Mouse (Mus musculus) lung, embryonic 15.5 days (tissue): ENCODE measurements around the gene Ift22. TPM values are rescaled to one million over a fixed set of nuclear protein-coding genes. Genes with fewer than 3 reads are reported as not detected.

Experiments used
- ATAC-seq: fragments of 200-750 bp; cut with Nextera tagmentation; 2 replicates; pipeline ENCODE4 v1.8.0; 2017; ENCODE audit warnings: moderate number of reproducible peaks, borderline replicate concordance; ENCODE audit not compliant: low FRiP score, low TSS enrichment; ENCODE audit errors: extremely low read depth
- H3K27ac ChIP-seq: fragments of 300-500 bp; sonication (generic); 2 replicates; pipeline ENCODE4 v1.5.1; 2015; ENCODE audit warnings: moderate library complexity, mild to moderate bottlenecking, inconsistent platforms
- H3K27me3 ChIP-seq: fragments of 300-500 bp; sonication (generic); 2 replicates; pipeline ENCODE4 v1.6.1; 2015; ENCODE audit warnings: inconsistent platforms
- H3K36me3 ChIP-seq: fragments of 300-500 bp; sonication (generic); 2 replicates; pipeline ENCODE4 v1.6.1; 2015; ENCODE audit warnings: inconsistent platforms
- H3K4me1 ChIP-seq: fragments of 300-500 bp; sonication (generic); 2 replicates; pipeline ENCODE4 v1.6.1; 2015; ENCODE audit warnings: inconsistent platforms
- H3K4me2 ChIP-seq: fragments of 300-500 bp; sonication (generic); 2 replicates; pipeline ENCODE4 v1.6.1; 2015; ENCODE audit warnings: inconsistent platforms, mild to moderate bottlenecking, moderate library complexity
- H3K4me3 ChIP-seq: fragments of 300-500 bp; sonication (generic); 2 replicates; pipeline ENCODE4 v1.5.1; 2015; ENCODE audit warnings: mild to moderate bottlenecking, inconsistent platforms
- H3K9ac ChIP-seq: fragments of 300-500 bp; sonication (generic); 2 replicates; pipeline ENCODE4 v1.6.1; 2015; ENCODE audit warnings: inconsistent platforms
- H3K9me3 ChIP-seq: fragments of 300-500 bp; sonication (generic); 2 replicates; pipeline ENCODE4 v1.6.1; 2016; ENCODE audit warnings: inconsistent platforms
- WGBS: fragments of 180-500 bp; shearing (Covaris S2); methylation state at CpG from one replicate; pipeline ENCODE4 v1.1.7; 2015; 5-methylcytosine and 5-hydroxymethylcytosine counted together
- polyA plus RNA-seq: library from polyadenylated mRNA; unstranded; fragments of >200 nt; fragmentation: Nextera tagmentation; extraction: Ambion mirVana; gene quantifications from 2 replicates; pipeline ENCODE4 v1.2.1, GENCODE M21; 2015

The Ift22 gene
- polyA plus RNA-seq, result 84.6 and 87.1 TPM in 2 replicates

- H3K27ac ChIP-seq, result no peak within 1 kb of the TSS
- 0 out of 2 replicates have a peak, but pooled peaks cover 10% of the 10 kb centered on the region for H3K4me1 ChIP-seq
- no peaks in the 10 kb centered on the region for H3K9me3 ChIP-seq
- ATAC-seq, result peak; percentile 92
- H3K27me3 ChIP-seq, result no peaks in the 10 kb centered on the region
- peak within 1 kb of the TSS; percentile 82 for H3K4me3 ChIP-seq
- peak within 1 kb of the TSS; percentile 74 for H3K4me2 ChIP-seq
- 7% methylated on average over 32 of the region's 32 CpGs for WGBS
- H3K36me3 ChIP-seq, result peaks cover 17% of the 10 kb centered on the region; the same call in 1 of the 2 replicates
- peak within 1 kb of the TSS; percentile 70 for H3K9ac ChIP-seq
Observed at GRCm38 (mm10) chr5:136907991-136908857, at the start of gene Ift22. Gene Ift22, plus strand, starts transcription at chr5:136908150.

DNA sequence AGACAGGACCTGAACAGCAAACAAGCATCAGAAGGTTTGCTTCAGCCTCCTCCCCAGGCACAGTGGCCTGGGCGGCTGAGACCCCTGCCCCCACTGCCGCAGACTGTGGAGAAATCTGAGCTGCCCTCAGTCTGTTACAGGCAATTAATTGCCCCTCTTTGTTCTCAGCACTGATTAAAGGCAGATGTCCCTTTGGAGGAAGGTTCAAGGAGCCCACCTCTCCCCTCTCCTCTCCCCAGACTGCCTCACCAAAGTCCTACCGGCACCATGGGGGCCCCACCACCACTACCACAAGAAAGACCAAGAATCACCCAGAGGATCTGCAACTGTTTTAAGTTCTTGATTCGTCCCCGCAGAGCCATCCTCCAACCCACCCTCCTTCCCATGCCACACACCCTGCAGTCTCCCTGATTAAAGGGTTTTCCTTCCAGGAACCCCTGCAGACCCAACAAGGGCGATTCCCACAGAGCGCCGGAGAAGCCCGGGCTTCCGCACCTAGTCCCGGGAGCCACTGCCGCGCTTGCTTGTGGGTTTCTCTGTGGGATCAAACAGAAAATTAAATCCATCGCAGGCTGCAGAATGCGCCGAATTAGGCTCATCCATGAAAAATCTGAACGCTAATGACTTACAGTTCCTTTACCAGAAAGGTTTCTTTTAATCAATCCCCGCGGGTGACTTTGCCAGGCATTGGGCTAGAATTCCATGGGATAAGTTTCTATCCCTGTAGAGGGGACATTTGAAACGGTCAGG lies 46.6 kb upstream of the Ift22 start:
- H3K4me1 ChIP-seq, result peaks cover 24% of the 10 kb centered on the region
- no peak overlapping the region for H3K4me3 ChIP-seq
- no peaks in the 10 kb centered on the region for H3K9me3 ChIP-seq
- no peak overlapping the region for H3K27ac ChIP-seq
- peak overlapping the region; percentile 22 for H3K4me2 ChIP-seq
- WGBS, result 22% methylated on average over 20 of the region's 20 CpGs
- no peaks in the 10 kb centered on the region for H3K36me3 ChIP-seq
- H3K27me3 ChIP-seq, result no peaks in the 10 kb centered on the region
- no peak for ATAC-seq
- H3K9ac ChIP-seq, result no peak overlapping the region

GRCm38 (mm10) chr5:136862806-136863205 lies 45.1 kb upstream of the Ift22 start:
- Histone ChIP-seq H3K27me3 (no peaks in the 10 kb centered on the region), H3K36me3 (no peaks in the 10 kb centered on the region), H3K9me3 (no peaks in the 10 kb centered on the region), H3K4me3 (no peak overlapping the region), H3K9ac (no peak overlapping the region), H3K4me2 (no peak overlapping the region), H3K27ac (peak overlapping the region; percentile 78), H3K4me1 (peaks cover 24% of the 10 kb centered on the region)
- no peak for ATAC-seq
- 57% methylated on average over 4 of the region's 4 CpGs for WGBS

DNA sequence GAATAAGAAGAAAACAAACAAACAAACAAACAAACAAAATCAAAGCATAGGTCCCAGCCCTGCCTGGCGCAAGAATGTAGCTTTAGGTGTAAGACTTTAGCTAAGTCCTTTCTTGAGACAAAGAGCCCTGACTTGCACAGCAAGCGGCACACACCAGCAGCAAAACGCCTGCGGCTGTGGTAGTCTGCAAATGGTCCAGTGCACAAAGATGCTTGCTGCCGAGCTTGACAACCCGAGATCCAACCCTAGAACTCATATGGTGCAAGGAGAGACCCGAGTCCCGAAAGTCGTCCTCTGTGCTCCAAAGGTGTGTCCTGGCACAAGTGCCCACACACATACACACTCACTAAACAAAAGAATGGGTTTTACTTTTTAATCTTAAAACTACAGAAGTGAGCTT lies 44.7 kb upstream of the Ift22 start:
- Histone ChIP-seq H3K9me3 (no peaks in the 10 kb centered on the region), H3K4me2 (no peak overlapping the region), H3K27me3 (no peaks in the 10 kb centered on the region), H3K36me3 (no peaks in the 10 kb centered on the region), H3K4me3 (no peak overlapping the region), H3K9ac (no peak overlapping the region), H3K27ac (peak overlapping the region; percentile 78), H3K4me1 (peaks cover 24% of the 10 kb centered on the region)
- ATAC-seq, result no peak
- 51% methylated on average over 9 of the region's 9 CpGs for WGBS

DNA sequence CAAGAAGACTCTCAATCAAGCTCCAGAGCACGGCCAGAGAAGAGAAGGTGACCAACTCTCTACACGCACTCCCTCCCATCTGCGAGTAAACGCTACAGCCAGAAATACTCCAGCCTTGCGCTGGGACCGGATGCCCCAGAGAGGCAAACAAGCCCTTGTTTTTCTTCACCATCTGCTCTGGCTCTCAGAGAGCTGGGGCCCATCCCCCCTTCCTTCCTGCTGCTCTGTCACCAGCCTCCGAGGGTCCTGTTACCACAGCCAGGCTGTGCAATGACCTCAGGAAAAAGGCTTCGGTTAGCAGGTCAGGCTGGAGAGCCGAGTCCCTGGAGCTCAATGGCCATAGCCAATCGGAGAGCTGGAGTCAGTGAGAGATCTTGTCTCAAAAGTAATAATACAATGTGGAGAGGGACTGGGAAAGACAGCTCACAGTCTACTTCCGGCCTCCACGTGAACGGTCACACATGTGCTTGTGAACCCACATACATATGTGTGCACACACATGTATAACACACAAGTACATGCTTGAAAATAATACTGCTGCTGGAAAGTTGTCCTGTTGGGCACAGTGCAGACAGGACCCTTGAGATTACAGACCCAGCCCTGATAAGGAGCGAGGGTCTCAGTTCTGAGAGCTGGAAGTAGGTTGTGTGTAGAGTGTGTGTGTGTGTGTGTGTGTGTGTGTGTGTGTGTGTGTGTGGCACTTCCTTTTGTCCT lies 43.8 kb upstream of the Ift22 start:
- peaks cover 24% of the 10 kb centered on the region for H3K4me1 ChIP-seq
- H3K27ac ChIP-seq, result peak overlapping the region; percentile 78
- H3K4me3 ChIP-seq, result no peak overlapping the region
- H3K4me2 ChIP-seq, result peak overlapping the region; percentile 5; the same call in 1 of the 2 replicates
- no peak overlapping the region for H3K9ac ChIP-seq
- no peaks in the 10 kb centered on the region for H3K27me3 ChIP-seq
- no peaks in the 10 kb centered on the region for H3K36me3 ChIP-seq
- ATAC-seq, result peak; percentile 87
- no peaks in the 10 kb centered on the region for H3K9me3 ChIP-seq
- 10% methylated on average over 14 of the region's 14 CpGs for WGBS

DNA sequence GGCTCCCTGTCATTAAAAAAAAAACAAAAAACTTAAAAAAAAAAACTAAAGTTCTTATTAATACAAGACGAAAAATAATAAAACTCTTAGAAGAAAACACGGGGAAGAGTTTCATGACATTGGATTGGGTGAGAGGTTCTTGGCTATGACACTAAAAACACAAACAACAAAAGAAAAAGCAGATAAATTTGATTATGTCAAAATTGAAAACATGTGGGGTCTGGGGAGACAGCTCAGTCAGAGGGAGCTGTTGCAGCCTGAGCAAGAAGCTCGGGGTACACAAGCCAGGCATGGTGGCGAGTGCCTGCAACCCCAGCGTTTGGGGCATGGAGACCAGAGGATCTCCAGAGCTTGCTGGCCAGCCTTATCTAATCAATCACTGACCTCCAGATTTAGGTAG lies 40.2 kb upstream of the Ift22 start:
- no peak for ATAC-seq
- no peak overlapping the region for H3K9ac ChIP-seq
- H3K9me3 ChIP-seq, result no peaks in the 10 kb centered on the region

GRCm38 (mm10) chr5:136869451-136870114 lies 38.4 kb upstream of the Ift22 start:
- 53% methylated on average over 10 of the region's 10 CpGs for WGBS
- Histone ChIP-seq H3K4me1 (peaks cover 2% of the 10 kb centered on the region; the same call in 1 of the 2 replicates), H3K4me3 (no peak overlapping the region), H3K4me2 (no peak overlapping the region), H3K9ac (no peak overlapping the region), H3K36me3 (no peaks in the 10 kb centered on the region), H3K27me3 (no peaks in the 10 kb centered on the region), H3K27ac (no peak overlapping the region), H3K9me3 (no peaks in the 10 kb centered on the region)
- no peak for ATAC-seq

More for the DNA sequence above, 40.2 kb upstream of the Ift22 start:
- Histone ChIP-seq H3K4me2 (no peak overlapping the region), H3K4me1 (peaks cover 18% of the 10 kb centered on the region), H3K36me3 (no peaks in the 10 kb centered on the region), H3K27me3 (no peaks in the 10 kb centered on the region), H3K27ac (no peak overlapping the region), H3K4me3 (no peak overlapping the region)
- 50% methylated on average over 5 of the region's 5 CpGs for WGBS

GRCm38 (mm10) chr5:136872417-136872816 lies 35.5 kb upstream of the Ift22 start:
- 74% methylated on average over 8 of the region's 8 CpGs for WGBS
- no peak overlapping the region for H3K4me2 ChIP-seq
- no peak overlapping the region for H3K27ac ChIP-seq
- H3K9ac ChIP-seq, result no peak overlapping the region
- ATAC-seq, result no peak
- no peaks in the 10 kb centered on the region for H3K36me3 ChIP-seq
- no peaks in the 10 kb centered on the region for H3K9me3 ChIP-seq
- H3K4me3 ChIP-seq, result no peak overlapping the region
- H3K27me3 ChIP-seq, result no peaks in the 10 kb centered on the region
- no peaks in the 10 kb centered on the region for H3K4me1 ChIP-seq

DNA sequence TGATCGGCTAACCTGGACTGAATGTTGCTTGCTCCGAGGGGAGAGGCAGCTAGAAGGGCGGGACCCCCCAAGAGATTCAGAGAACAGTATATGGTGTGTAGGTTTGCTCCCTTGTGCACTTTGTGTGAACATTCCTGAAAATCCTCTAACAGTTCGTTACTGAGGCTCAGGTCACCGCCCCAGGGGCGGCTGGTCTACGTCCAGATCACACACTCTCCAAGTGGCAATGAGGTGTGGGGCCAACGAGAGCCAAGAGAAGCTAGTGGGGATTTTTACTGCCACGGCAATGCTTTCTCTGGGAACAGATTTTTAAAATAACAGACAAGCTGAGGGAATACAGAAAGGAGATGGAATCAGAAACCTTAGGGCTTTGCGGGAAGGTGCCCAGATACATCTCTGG lies 33.7 kb upstream of the Ift22 start:
- no peak overlapping the region for H3K4me2 ChIP-seq
- H3K9me3 ChIP-seq, result no peaks in the 10 kb centered on the region
- H3K4me3 ChIP-seq, result no peak overlapping the region

DNA sequence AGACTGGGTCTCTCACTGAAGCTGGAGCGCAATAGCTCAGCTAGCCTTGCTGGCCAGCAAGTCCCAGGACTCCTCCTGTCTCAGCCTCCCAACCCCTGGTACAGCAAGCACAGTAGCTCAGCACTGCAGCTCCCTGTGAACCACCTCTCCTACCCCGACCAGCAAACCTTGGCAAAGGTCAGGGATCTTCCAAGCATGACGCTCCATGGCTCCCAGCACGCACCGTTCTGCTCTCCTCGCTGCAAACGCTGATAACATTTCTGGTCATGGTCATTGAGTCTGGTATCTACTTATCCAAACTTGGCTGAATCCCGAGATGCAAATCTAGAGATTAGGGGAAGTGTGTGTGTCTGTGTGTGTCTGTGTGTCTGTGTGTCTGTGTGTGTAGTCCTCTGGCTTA lies 27.8 kb upstream of the Ift22 start:
- H3K4me1 ChIP-seq, result peaks cover 12% of the 10 kb centered on the region; the same call in 1 of the 2 replicates
- no peak overlapping the region for H3K4me3 ChIP-seq
- H3K27ac ChIP-seq, result no peak overlapping the region
- H3K36me3 ChIP-seq, result no peaks in the 10 kb centered on the region
- no peak overlapping the region for H3K9ac ChIP-seq
- WGBS, result 77% methylated on average over 8 of the region's 8 CpGs
- H3K4me2 ChIP-seq, result no peak overlapping the region
- H3K27me3 ChIP-seq, result peaks cover 32% of the 10 kb centered on the region
- no peaks in the 10 kb centered on the region for H3K9me3 ChIP-seq
- ATAC-seq, result no peak

More for the DNA sequence above, 33.7 kb upstream of the Ift22 start:
- Histone ChIP-seq H3K9ac (no peak overlapping the region), H3K36me3 (no peaks in the 10 kb centered on the region), H3K27me3 (no peaks in the 10 kb centered on the region), H3K4me1 (no peaks in the 10 kb centered on the region), H3K27ac (no peak overlapping the region)
- ATAC-seq, result no peak
- 42% methylated on average over 10 of the region's 10 CpGs for WGBS

- 5% methylated on average over 39 of the region's 39 CpGs for WGBS
- H3K27me3 ChIP-seq, result peaks cover 32% of the 10 kb centered on the region
Observed at GRCm38 (mm10) chr5:136881380-136882009, 26.5 kb upstream of the Ift22 start.

More at GRCm38 (mm10) chr5:136881380-136882009, 26.5 kb upstream of the Ift22 start:
- Histone ChIP-seq H3K4me3 (peak overlapping the region; percentile 40), H3K4me1 (peaks cover 12% of the 10 kb centered on the region; the same call in 1 of the 2 replicates), H3K9ac (peak overlapping the region; percentile 7; the same call in 1 of the 2 replicates), H3K9me3 (no peaks in the 10 kb centered on the region), H3K4me2 (peak overlapping the region; percentile 73), H3K27ac (no peak overlapping the region), H3K36me3 (no peaks in the 10 kb centered on the region)
- peak; percentile 75; the same call in 1 of the 2 replicates for ATAC-seq
